Mouse (Mus musculus) liver (tissue): ENCODE data around the gene Slc47a2.

Source experiments
- DNase-seq: peaks from one replicate; pipeline ENCODE4 v3.0.0-alpha.2; 2020; ENCODE audit warnings: mixed read lengths

The Slc47a2 gene

GRCm38 (mm10) chr11:61342505-61343420 is at the start of gene Slc47a2:
TSS of gene Slc47a2 (minus strand) at chr11:61342860.
- no peak for DNase-seq

- DNase-seq, result no peak
Measured at GRCm38 (mm10) chr11:61388936-61389335, 46.3 kb upstream of the Slc47a2 start.

GRCm38 (mm10) chr11:61388012-61388411 is 45.4 kb upstream of the Slc47a2 start:
- DNase-seq, result peak; percentile 49

GRCm38 (mm10) chr11:61387233-61387632 is 44.6 kb upstream of the Slc47a2 start:
- no peak for DNase-seq

- DNase-seq, result no peak
Measured at GRCm38 (mm10) chr11:61385725-61386124, 43.1 kb upstream of the Slc47a2 start.

GRCm38 (mm10) chr11:61381272-61381671 is 38.6 kb upstream of the Slc47a2 start:
- no peak for DNase-seq

- no peak for DNase-seq
Measured at GRCm38 (mm10) chr11:61378651-61379050, 36.0 kb upstream of the Slc47a2 start.

- DNase-seq, result peak; percentile 23
Measured at GRCm38 (mm10) chr11:61377881-61378613, 35.4 kb upstream of the Slc47a2 start, which contains the start of gene Slc47a1. TSS of gene Slc47a1 (minus strand) at chr11:61378345.

GRCm38 (mm10) chr11:61368668-61369067 is 26.0 kb upstream of the Slc47a2 start:
- DNase-seq, result no peak

GRCm38 (mm10) chr11:61366517-61367273 is 24.0 kb upstream of the Slc47a2 start:
- no peak for DNase-seq

GRCm38 (mm10) chr11:61365938-61366337 is 23.3 kb upstream of the Slc47a2 start:
- DNase-seq, result no peak

- no peak for DNase-seq
Measured at GRCm38 (mm10) chr11:61364096-61364495, 21.4 kb upstream of the Slc47a2 start.

GRCm38 (mm10) chr11:61361515-61362190 is 19.0 kb upstream of the Slc47a2 start:
- no peak for DNase-seq

- DNase-seq, result no peak
Measured at GRCm38 (mm10) chr11:61356600-61356999, 13.9 kb upstream of the Slc47a2 start.

GRCm38 (mm10) chr11:61356111-61356510 is 13.5 kb upstream of the Slc47a2 start:
- DNase-seq, result no peak

- no peak for DNase-seq
Measured at GRCm38 (mm10) chr11:61355351-61355750, 12.7 kb upstream of the Slc47a2 start.

GRCm38 (mm10) chr11:61354346-61354745 is 11.7 kb upstream of the Slc47a2 start:
- no peak for DNase-seq

GRCm38 (mm10) chr11:61353038-61353437 is 10.4 kb upstream of the Slc47a2 start:
- DNase-seq, result no peak

GRCm38 (mm10) chr11:61352138-61352651 is 9.5 kb upstream of the Slc47a2 start:
- DNase-seq, result no peak

- DNase-seq, result peak; percentile 66
Measured at GRCm38 (mm10) chr11:61349337-61349736, 6.7 kb upstream of the Slc47a2 start.

- no peak for DNase-seq
Measured at GRCm38 (mm10) chr11:61346133-61346532, 3.5 kb upstream of the Slc47a2 start.

- DNase-seq, result no peak
Measured at GRCm38 (mm10) chr11:61341971-61342370, 689 bp downstream of the Slc47a2 start.
